Mouse (Mus musculus): ENCODE measurements at regions not wholly inside any gene's neighbourhood (a gene's known extent, or its start where the extent isn't known, plus 50 kb on each side); places are given as distances from the start of the nearest gene placed in this dataset.

DNA sequence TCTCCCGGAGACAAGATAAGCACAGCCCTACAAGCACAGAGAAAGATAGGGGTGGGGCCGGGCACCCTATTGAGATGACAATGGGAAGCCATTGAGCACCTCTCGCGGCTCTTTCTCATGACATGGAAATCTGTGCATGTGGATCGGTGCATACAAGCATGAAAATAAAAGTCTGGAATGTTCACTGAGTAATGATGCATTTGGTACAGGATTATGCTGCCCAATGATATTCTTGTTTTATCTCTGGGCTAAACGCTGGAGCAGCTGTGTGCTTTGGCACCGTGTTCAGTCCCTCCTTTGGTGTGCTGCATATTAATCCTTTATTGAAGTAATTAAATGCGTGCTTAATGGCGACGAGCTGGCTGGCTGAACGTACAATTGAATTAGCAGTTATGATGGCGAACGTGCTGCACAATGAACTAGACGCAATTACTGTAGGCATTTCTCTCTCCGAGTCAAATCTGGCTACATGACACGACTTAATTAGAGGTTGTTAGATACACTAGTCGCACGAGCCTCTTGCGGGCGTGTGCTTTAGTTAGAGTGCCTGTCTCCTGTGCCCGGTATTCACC is 245.6 kb downstream of the Gpat3 start:
- TF ChIP-seq CTCF (IDR thresholded peaks at IDR 0.05; ENCODE audit: control insufficient read depth, insufficient read depth, insufficient replicate concordance, low read depth, low read length) = no peak
- TF ChIP-seq POLR2A (IDR thresholded peaks at IDR 0.05; ENCODE audit: control insufficient read depth, low read depth, low read length) = no peak
